Mouse (Mus musculus) thymus, postnatal 4 days (tissue): ENCODE measurements at regions not wholly inside any gene's neighbourhood (a gene's known extent, or its start where the extent isn't known, plus 50 kb on each side); places are given as distances from the start of the nearest gene placed in this dataset.

Source experiments
- DNase-seq: peaks from one replicate; pipeline ENCODE4 v3.0.0; 2021

DNA sequence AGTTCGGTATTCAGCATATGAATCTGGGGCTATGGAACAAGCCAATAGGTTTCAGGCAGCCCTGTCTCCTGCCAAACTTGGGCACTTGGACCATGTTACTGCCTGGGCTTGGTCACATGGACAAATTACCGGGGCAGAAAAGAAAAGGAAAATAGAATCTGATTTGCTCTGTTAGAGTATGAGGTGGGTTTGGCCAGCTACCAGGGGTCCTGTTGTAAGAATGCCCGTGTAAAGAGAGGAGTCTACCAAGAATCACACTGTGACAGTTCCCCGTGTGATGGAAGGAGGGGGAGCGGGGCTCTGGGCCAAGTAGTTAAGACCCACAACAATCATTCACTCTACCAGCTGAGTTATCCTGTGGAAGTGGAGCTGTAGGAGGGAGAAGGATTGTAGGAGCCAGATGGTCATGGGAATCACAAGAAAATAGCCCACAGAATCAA lies 266.2 kb downstream of the Pik3r1 start:
- DNase-seq = no peak

DNA sequence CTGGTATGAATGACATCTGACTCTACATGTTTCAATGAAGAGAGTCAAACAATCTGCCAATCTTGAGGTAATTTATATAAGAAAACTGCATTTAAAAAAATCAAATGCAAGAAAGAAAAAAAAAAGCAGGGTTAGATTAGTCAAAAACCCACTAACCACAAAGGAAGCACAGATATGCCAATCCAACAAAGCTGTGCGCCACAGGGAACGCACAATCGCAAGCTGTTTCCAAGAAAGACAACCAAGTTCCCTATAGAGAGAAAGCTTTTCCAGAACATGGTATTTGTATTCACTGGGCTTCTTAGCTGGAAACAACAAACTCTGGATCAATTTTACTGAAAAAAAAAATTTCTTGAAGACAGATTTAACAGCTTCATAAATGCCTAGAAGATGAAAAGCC lies 267.0 kb downstream of the Pik3r1 start:
- DNase-seq = no peak

DNA sequence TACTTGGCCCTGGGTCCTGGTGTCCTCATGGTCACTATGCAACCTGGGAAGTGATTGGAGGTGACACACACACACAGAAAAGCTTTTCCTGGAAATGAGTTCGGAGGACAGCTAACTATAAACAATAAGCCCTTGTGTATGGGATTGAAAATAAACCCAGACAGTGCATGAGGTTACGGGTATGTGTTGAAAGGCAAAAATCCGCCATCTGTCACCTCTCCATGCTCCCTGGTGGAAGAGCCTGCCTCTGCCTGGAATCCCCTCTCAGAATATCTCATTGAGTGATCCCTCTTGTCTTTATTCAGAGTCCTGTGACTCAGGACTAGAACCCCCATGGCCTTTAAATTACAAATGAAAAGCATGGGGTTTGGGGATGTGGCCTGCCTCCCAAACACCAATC lies 276.2 kb downstream of the Pik3r1 start:
- DNase-seq = no peak

DNA sequence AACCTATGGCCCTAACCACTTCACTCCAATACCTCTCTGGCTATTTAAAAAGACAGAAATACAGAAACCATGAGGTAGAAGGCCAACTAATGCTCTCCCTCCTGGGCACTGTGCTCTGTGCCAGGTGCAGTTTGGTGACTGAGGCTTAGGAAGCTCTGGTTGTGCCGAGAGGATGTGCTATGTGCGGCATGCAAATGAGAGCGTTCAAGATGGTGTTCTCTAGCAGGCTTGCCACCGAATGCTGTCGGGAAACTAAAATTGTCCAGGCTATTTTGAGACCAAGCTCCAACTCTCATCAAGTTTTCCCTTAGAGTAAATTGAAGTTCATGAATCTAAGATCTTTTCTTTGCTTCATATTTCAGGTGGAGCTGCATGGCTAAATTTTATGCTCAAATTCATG lies 277.1 kb downstream of the Pik3r1 start:
- no peak for DNase-seq

DNA sequence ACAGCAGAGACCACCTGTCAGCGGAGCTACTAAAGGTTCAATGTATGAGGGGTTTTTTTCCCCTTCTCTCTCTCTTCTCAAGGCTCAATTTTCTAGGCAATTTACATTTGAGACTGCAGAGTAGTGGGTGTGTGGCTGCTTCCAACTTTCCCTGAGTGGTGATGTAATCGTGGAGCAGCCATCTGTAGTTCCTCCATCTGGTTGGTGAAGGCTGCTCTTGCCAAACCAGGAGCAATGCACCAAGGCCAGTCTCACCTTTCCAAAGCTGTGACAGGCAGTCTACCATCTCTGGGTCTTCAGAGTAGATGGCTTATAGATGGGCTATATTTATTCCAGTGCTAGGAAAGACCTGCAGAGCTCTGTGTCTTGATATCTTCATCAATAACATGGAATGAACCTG lies 280.4 kb downstream of the Pik3r1 start:
- no peak for DNase-seq

DNA sequence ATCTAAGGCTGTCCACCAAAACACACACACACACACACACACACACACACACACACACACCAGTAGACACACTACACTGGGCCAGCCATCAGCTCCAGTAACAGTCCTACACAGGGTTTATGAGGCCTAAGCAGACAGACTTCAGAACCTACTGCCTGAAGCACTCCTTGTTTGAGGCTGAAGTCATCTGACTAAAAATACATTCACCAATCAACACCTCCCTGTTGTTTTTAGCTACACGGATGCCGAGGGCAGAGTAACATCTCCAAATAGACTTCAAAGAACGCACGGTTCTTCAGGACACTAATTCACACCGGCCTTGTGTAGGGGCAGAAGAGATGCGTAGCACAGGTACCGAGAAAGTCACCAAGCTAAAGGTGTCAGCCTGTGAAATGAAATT lies 282.2 kb downstream of the Pik3r1 start:
- no peak for DNase-seq

- DNase-seq = no peak
Observed at GRCm38 (mm10) chr13:101483816-101484215, 284.2 kb downstream of the Pik3r1 start.

- DNase-seq = no peak
Observed at GRCm38 (mm10) chr13:101481551-101482184, 286.3 kb downstream of the Pik3r1 start.

DNA sequence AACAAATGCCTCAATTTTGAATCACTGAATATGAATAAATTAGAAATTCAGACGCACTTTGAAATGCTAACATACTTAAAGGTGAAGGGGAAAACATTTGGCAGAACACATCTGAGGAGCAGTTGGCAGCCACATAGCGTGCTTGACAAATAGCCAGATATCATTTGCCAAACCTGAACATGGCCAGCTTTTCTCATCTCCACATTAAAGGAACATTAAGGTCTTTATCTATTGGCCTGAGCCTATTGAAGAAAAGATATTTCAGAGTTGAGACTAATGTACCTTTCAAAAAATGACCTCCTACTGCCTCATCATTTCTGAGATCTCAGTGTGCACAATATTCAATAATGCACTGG lies 288.7 kb downstream of the Pik3r1 start:
- DNase-seq = no peak

DNA sequence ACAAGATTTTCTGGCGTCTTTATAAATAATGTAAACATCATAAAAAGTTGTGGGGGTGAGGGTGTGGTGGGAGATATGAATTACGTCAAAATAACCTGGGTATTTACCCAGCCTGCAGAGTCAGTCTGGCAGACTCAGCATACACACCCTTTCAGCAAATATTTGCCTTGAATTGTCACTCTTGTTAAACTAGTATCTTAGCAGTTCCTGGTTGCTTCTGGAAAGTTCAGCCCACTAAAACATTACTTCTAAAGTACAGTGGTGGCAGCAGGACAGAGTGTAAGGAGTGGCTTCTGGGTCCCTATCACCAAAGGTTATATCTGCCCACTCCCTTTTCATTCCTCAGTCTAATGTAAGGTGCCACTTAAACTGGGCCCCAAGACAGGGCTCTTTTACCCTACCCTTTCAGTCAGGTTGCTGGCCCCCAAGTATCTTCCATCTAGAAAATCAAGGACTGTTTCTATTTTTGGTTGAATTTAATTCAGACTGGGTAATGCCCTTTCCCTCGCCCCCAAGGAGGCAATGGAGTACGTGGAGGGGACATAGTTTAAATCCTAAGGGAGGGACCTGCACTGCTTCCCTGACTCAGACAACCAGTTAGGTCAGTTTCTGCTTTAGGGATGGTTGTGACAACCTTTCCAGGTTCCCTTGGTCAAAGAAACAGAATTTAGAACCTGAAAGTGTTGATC lies 289.3 kb downstream of the Pik3r1 start:
- DNase-seq = no peak

DNA sequence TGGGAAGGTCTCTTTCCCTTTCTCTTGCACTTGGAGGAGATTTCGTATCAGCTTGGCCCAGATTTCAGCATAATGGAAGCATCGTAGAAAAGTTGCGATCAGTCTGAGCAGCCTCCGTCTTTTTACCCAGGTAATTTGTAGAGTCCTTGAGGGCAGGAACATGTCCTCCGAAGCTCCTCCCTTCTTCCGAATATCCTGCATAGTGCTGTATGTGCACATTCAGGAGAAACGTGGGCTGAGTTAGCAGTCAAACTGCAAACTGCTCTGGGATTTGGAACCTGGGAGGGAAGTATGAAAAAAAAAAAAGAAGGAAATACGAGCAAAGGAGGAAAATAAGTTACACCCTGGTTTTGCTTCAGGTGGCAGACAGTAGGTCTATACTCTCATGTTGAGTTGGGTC lies 294.7 kb downstream of the Pik3r1 start:
- DNase-seq = no peak

GRCm38 (mm10) chr13:101470560-101471247 lies 297.3 kb downstream of the Pik3r1 start:
- DNase-seq = no peak

DNA sequence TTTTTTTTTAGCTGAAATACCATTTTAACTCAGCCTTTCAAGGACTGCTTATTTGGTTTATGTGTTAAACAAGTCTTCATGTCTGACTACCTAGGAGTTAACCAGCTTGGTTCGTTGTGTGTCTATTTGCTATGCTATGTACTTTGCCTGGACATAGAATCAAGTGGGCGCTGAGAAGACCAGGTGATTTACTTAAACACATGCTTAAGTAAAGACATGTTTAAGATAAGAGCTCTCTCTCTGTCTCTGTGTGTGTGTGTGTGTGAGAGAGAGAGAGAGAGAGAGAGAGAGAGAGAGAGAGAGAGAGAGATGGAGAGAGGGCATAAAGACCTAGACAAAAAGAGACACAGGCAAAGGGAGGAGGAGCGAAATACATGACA lies 302.3 kb downstream of the Pik3r1 start:
- no peak for DNase-seq

DNA sequence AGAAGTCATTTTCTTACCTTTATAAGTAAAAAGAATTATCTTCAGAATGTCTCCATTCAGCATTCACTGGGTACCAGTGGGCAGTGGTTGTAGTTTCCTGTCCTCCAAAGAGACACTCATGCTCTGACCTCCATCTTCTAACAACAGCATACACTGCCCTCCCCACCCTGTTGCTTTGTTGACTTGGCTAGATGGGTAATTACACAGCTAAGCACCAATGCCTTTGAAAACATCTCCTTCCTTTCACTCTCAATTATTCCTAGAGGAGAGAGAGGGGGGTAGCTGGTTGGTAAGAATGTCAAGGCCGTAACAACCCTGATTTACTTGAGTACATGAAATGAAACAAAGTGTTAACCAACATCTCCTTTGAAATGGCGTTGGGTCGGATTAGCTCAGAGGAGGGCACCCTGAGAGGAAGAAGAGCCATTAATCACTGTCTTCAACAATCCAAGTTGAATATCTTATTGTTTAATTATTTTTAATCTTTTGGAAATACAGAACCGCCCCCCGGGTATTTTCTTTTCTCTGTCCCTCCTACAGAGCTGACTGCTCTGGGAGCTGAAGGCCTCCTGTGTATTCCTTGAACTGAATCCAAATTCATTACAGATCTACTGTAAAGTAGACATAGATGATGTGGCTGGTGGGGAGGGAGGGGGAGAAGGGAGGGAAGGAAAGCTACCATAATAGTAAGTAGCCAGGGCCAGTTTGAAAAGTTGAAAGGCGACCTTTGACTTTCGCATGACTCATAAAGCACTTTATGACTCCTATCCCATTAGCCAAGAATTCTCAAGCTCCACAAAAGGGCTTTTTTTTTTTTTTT lies 302.9 kb downstream of the Pik3r1 start:
- DNase-seq = no peak

DNA sequence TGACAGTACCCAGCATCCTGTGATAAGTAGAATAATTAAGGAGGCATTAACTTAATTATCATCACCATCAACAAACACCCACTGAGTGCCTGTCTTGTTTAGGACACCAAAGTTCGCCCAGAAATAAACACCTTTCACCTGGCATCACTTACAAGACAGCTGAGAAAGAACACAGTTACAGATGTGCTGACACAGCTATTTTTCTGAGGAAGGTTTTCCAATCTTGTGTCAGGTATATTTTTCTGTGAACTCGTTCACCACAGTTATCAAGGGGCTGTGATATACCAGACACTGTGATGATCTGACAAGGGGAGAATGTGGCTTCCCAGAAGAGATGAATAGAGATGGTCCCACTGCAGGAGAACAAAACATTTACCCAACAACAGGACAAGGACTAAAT lies 311.1 kb downstream of the Pik3r1 start:
- no peak for DNase-seq

DNA sequence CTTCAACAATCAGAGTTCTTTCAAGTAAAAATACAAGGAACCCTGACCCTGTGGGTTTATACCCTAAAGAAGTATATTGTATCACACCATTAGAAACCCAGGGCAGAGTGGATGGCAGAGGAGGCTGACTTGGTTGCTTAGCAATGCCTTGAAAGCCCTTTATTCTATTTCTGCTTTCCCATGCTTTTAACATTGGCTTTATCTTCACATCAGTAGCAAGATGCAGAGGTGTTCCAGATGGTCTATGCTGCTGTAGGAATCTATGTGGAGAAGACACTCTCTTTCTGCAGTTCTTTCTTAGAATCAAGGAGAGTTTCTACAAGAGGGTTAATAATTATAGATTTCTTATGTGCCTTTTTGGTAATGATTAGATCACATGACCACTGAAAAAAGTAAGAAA lies 313.7 kb downstream of the Pik3r1 start:
- no peak for DNase-seq

- DNase-seq = no peak
Observed at GRCm38 (mm10) chr13:101450501-101450900, 317.5 kb downstream of the Pik3r1 start.

- DNase-seq = no peak
Observed at GRCm38 (mm10) chr13:101439517-101439916, 328.5 kb downstream of the Pik3r1 start.

DNA sequence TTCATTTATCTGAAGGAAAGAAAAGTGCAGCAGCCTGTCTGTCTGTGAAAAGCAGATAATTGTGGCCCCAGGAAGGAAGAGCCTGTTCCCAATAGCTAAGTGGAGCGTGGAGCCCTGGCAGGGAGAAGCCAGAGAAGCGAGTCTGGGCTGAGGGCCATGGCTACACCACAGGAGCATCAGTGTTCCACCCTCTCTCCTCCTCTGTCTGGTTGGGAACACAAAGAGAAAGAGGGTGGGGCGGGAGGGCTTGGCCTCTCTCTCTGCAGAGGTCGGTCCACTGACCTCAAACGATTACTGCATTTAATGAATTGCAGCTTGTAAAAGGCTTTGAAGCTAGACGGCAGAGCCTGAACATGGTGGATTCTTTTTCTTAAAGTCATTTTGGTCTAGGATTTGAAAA lies 329.0 kb downstream of the Pik3r1 start:
- DNase-seq = no peak

DNA sequence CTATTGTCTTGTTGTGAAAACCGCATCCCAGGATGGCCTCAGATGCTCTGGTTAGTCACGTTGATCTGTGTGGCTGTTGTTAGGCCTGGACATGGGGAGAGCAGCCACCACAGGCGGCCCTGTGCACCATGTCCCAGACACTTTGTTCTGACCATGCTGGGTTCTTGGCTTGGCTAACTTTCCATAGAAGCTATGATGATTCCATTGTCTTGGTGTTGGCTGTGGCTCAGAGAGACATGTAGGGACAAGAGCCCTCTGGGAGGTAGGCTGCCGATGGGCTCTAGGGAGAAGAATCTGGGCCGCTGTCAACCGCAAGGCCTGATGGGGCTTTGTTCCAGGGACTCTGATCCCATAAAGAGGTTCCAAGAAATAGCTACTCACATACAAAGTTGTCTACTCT lies 334.9 kb downstream of the Pik3r1 start:
- DNase-seq = no peak

- no peak for DNase-seq
Observed at GRCm38 (mm10) chr13:101427426-101428221, 340.4 kb downstream of the Pik3r1 start.

DNA sequence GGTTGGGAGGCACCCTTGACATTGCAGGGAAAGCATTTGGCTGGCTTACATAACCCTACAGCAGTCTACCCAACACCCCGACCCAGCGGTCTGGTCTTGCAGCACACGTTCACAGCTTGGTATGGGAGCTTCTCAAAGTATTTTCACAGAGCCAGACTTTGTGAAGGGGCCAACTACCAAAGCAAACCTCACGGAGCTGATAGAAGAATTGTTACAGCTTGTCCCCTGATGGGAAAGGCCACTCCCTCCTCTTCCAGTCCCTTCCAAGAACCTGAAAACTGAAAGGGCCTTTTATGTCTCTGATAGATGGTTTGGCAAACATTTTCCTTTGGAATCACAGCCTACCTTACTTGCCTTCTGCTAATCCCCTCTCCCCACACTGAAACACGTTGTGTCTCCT lies 341.6 kb downstream of the Pik3r1 start:
- no peak for DNase-seq

DNA sequence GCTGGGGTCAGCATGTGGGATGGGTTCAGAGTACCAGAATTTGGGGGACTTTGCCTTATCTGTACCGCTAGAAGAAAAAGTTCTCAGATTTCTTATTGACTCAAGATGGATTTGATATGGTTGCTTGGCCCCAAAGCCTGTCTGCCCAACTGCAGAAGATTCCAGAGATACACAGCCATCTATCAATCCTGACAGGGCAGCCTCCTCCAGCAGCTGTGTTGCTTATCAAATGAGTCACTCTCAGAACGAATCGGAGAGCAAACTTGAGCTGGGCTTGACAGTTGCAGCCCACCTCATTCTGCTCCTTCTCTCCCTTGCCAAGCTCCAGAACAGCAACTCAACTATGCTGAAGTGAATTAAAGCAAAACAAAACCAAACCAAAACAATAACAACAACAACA lies 345.9 kb downstream of the Pik3r1 start:
- no peak for DNase-seq
